Mouse (Mus musculus) ES-Bruce4 (cell line): ENCODE data around the gene Cdkal1. TPM values are rescaled to one million over a fixed set of nuclear protein-coding genes. Genes with fewer than 3 reads are reported as not detected.

Experiments used
- H3K27ac ChIP-seq: 2 replicates; pipeline ENCODE4 v1.5.1; 2012; ENCODE audit warnings: low read length, inconsistent platforms; ENCODE audit not compliant: insufficient read depth
- H3K27me3 ChIP-seq: 2 replicates; pipeline ENCODE4 v1.6.1; 2012; ENCODE audit warnings: mild to moderate bottlenecking, low read length, inconsistent platforms; ENCODE audit not compliant: control insufficient read depth, poor library complexity, insufficient read depth, severe bottlenecking
- H3K36me3 ChIP-seq: 2 replicates; pipeline ENCODE4 v1.6.1; 2012; ENCODE audit warnings: inconsistent platforms, mild to moderate bottlenecking, low read length, moderate library complexity; ENCODE audit not compliant: control insufficient read depth, poor library complexity, insufficient read depth, severe bottlenecking
- H3K4me1 ChIP-seq: one replicate; pipeline ENCODE4 v1.8.1; 2011; ENCODE audit warnings: low read length; ENCODE audit not compliant: control insufficient read depth, insufficient read depth
- H3K4me3 ChIP-seq: 2 replicates; pipeline ENCODE4 v1.5.1; 2011; ENCODE audit warnings: low read depth, mild to moderate bottlenecking, low read length
- H3K9ac ChIP-seq: 2 replicates; pipeline ENCODE4 v1.6.1; 2012; ENCODE audit warnings: low read depth, mild to moderate bottlenecking, inconsistent platforms; ENCODE audit not compliant: poor library complexity, severe bottlenecking
- H3K9me3 ChIP-seq: replicated peaks from 2 replicates; pipeline ENCODE4 v1.6.1; 2012; ENCODE audit warnings: mild to moderate bottlenecking, low read length, inconsistent platforms; ENCODE audit not compliant: control insufficient read depth, poor library complexity, insufficient read depth, severe bottlenecking
- CTCF ChIP-seq: IDR thresholded peaks from one replicate; pipeline ENCODE4 v1.8.1; 2011; ENCODE audit warnings: low read depth, low read length
- EP300 ChIP-seq: IDR thresholded peaks from 2 replicates; pipeline ENCODE4 v1.6.1; 2011; ENCODE audit warnings: low read depth, low read length; ENCODE audit not compliant: insufficient read depth
- POLR2A ChIP-seq: IDR thresholded peaks from one replicate; pipeline ENCODE4 v1.8.1; 2011; ENCODE audit warnings: low read length; ENCODE audit not compliant: insufficient read depth
- polyA plus RNA-seq: library from polyadenylated mRNA; stranded (reverse); fragments of >200 nt; gene quantifications from 2 replicates; pipeline ENCODE4 v1.2.4, GENCODE M21; 2011; ENCODE audit warnings: low read depth; ENCODE audit not compliant: missing spikeins, insufficient read depth, insufficient read length

Gene Cdkal1
- polyA plus RNA-seq, 1 experiment = 43.4 TPM

- H3K4me1 ChIP-seq = no peaks in the 10 kb centered on the region
- H3K9ac ChIP-seq = no peak overlapping the region
- no peaks in the 10 kb centered on the region for H3K9me3 ChIP-seq
- H3K27me3 ChIP-seq = no peaks in the 10 kb centered on the region
- TF ChIP-seq EP300 = no peak
- TF ChIP-seq CTCF = no peak
- TF ChIP-seq POLR2A = no peak
- H3K4me3 ChIP-seq = no peak overlapping the region
- no peaks in the 10 kb centered on the region for H3K36me3 ChIP-seq
- H3K27ac ChIP-seq = no peak overlapping the region
These were observed 164.7 kb downstream of the Cdkal1 start for GRCm38 (mm10) chr13:29690734-29691133.

- TF ChIP-seq EP300 (no peak), POLR2A (no peak), CTCF (no peak)
- Histone ChIP-seq H3K27ac (no peak overlapping the region), H3K36me3 (no peaks in the 10 kb centered on the region), H3K9ac (no peak overlapping the region), H3K4me1 (no peaks in the 10 kb centered on the region), H3K4me3 (no peak overlapping the region), H3K27me3 (no peaks in the 10 kb centered on the region), H3K9me3 (no peaks in the 10 kb centered on the region)
These were observed 166.6 kb downstream of the Cdkal1 start for GRCm38 (mm10) chr13:29688851-29689250.

- H3K9me3 ChIP-seq = no peaks in the 10 kb centered on the region
- H3K27me3 ChIP-seq = no peaks in the 10 kb centered on the region
- no peaks in the 10 kb centered on the region for H3K36me3 ChIP-seq
- no peaks in the 10 kb centered on the region for H3K4me1 ChIP-seq
- no peak overlapping the region for H3K4me3 ChIP-seq
- H3K27ac ChIP-seq = no peak overlapping the region
- TF ChIP-seq POLR2A (no peak), CTCF (no peak), EP300 (no peak)
- H3K9ac ChIP-seq = no peak overlapping the region
These were observed 167.6 kb downstream of the Cdkal1 start for GRCm38 (mm10) chr13:29687872-29688271.

- H3K4me1 ChIP-seq = no peaks in the 10 kb centered on the region
- no peaks in the 10 kb centered on the region for H3K27me3 ChIP-seq
- TF ChIP-seq EP300 (no peak), POLR2A (no peak), CTCF (no peak)
- H3K27ac ChIP-seq = no peak overlapping the region
- no peak overlapping the region for H3K9ac ChIP-seq
- H3K36me3 ChIP-seq = no peaks in the 10 kb centered on the region
- no peak overlapping the region for H3K4me3 ChIP-seq
- H3K9me3 ChIP-seq = no peaks in the 10 kb centered on the region
These were observed 175.8 kb downstream of the Cdkal1 start for GRCm38 (mm10) chr13:29679479-29680186.

GRCm38 (mm10) chr13:29677559-29677958, 177.9 kb downstream of the Cdkal1 start:
- Histone ChIP-seq H3K27me3 (no peaks in the 10 kb centered on the region), H3K4me1 (no peaks in the 10 kb centered on the region), H3K9ac (no peak overlapping the region), H3K36me3 (no peaks in the 10 kb centered on the region), H3K4me3 (no peak overlapping the region), H3K27ac (no peak overlapping the region), H3K9me3 (no peaks in the 10 kb centered on the region)
- TF ChIP-seq POLR2A (no peak), EP300 (no peak), CTCF (no peak)

- no peaks in the 10 kb centered on the region for H3K4me1 ChIP-seq
- H3K4me3 ChIP-seq = no peak overlapping the region
- no peaks in the 10 kb centered on the region for H3K36me3 ChIP-seq
- H3K27ac ChIP-seq = no peak overlapping the region
- no peaks in the 10 kb centered on the region for H3K27me3 ChIP-seq
- no peak for TF ChIP-seq CTCF
- no peak for TF ChIP-seq POLR2A
- TF ChIP-seq EP300 = no peak
- no peaks in the 10 kb centered on the region for H3K9me3 ChIP-seq
- H3K9ac ChIP-seq = no peak overlapping the region
These were observed 184.8 kb downstream of the Cdkal1 start for GRCm38 (mm10) chr13:29670626-29671025.
